Mouse (Mus musculus) lung, embryonic 16.5 days (tissue): Measurements from ENCODE around the gene Cpa5. TPM values are rescaled to one million over a fixed set of nuclear protein-coding genes. Genes with fewer than 3 reads are reported as not detected.

Experiments used
- ATAC-seq: fragments of 200-750 bp; cut with Nextera tagmentation; 2 replicates; pipeline ENCODE4 v1.8.0; 2017; ENCODE audit warnings: low read depth, mild to moderate bottlenecking, moderate library complexity
- H3K27ac ChIP-seq: fragments of 300-500 bp; sonication (generic); 2 replicates; pipeline ENCODE4 v1.5.1; 2014; ENCODE audit warnings: mild to moderate bottlenecking, control low read depth, low read length
- H3K27me3 ChIP-seq: fragments of 300-500 bp; sonication (generic); 2 replicates; pipeline ENCODE4 v1.6.1; 2014; ENCODE audit warnings: low read depth, low read length, mixed read lengths; ENCODE audit not compliant: control insufficient read depth, insufficient read depth
- H3K36me3 ChIP-seq: fragments of 300-500 bp; sonication (generic); 2 replicates; pipeline ENCODE4 v1.6.1; 2014; ENCODE audit warnings: low read length; ENCODE audit not compliant: control insufficient read depth, insufficient read depth
- H3K4me1 ChIP-seq: fragments of 300-500 bp; sonication (generic); replicated peaks from 2 replicates; pipeline ENCODE4 v1.6.1; 2014; ENCODE audit warnings: low read length, mixed read lengths; ENCODE audit not compliant: control insufficient read depth, insufficient read depth
- H3K4me2 ChIP-seq: fragments of 300-500 bp; sonication (generic); 2 replicates; pipeline ENCODE4 v1.6.1; 2014; ENCODE audit warnings: low read depth, low read length, control low read depth
- H3K4me3 ChIP-seq: fragments of 300-500 bp; sonication (generic); 2 replicates; pipeline ENCODE4 v1.5.1; 2014; ENCODE audit warnings: mild to moderate bottlenecking, low read length, control low read depth
- H3K9ac ChIP-seq: fragments of 300-500 bp; sonication (generic); 2 replicates; pipeline ENCODE4 v1.6.1; 2014; ENCODE audit warnings: low read length, control low read depth
- H3K9me3 ChIP-seq: fragments of 300-500 bp; sonication (generic); 2 replicates; pipeline ENCODE4 v1.6.1; 2016; ENCODE audit warnings: low read length; ENCODE audit not compliant: control insufficient read depth
- WGBS: fragments of 180-500 bp; shearing (Covaris S2); extraction: QIAGEN DNeasy Blood & Tissue Kit; methylation state at CpG from one replicate; pipeline ENCODE4 v1.1.7; 2014; 5-methylcytosine and 5-hydroxymethylcytosine counted together
- polyA plus RNA-seq: library from polyadenylated mRNA; unstranded; fragments of >200 nt; fragmentation: Nextera tagmentation; extraction: Ambion mirVana; gene quantifications from 2 replicates; pipeline ENCODE4 v1.2.1, GENCODE M21; 2015

Gene Cpa5
- polyA plus RNA-seq = 0.33 TPM in 1 of 2 replicates, not detected in the other

- no peak within 1 kb of the TSS for H3K9ac ChIP-seq
- no peak within 1 kb of the TSS for H3K4me3 ChIP-seq
- no peaks in the 10 kb centered on the region for H3K4me1 ChIP-seq
- no peaks in the 10 kb centered on the region for H3K27me3 ChIP-seq
- 97% methylated on average over 7 of the region's 7 CpGs for WGBS
- no peak within 1 kb of the TSS for H3K27ac ChIP-seq
- no peak for ATAC-seq
- no peaks in the 10 kb centered on the region for H3K9me3 ChIP-seq
- no peaks in the 10 kb centered on the region for H3K36me3 ChIP-seq
- no peak within 1 kb of the TSS for H3K4me2 ChIP-seq
Measured at GRCm38 (mm10) chr6:30610710-30611109, at the start of gene Cpa5. TSS of gene Cpa5 (plus strand) at chr6:30611010.

DNA sequence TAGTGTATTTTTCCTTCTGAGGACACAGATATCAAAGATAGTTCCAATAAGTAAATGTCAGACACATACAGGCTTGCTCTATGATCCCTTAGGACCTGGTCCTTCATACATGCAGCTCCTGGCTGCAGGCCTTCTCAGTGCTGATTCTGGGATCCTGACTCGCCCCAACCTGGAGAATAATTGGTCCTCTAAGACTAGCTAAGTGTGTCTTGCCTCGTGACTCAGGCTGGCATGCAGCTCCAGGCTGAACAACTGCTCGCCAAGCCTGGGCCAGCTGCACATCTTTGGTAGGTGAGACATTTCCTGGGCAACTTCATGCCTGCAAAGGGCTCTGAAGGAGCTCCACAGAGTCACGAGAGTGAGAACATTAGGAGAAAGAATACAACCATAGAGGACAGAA lies 48.7 kb upstream of the Cpa5 start:
- WGBS = 65% methylated on average over 4 of the region's 4 CpGs
- no peak overlapping the region for H3K4me2 ChIP-seq
- ATAC-seq = no peak

GRCm38 (mm10) chr6:30563575-30563974 lies 47.2 kb upstream of the Cpa5 start:
- Histone ChIP-seq H3K27ac (no peak overlapping the region), H3K9me3 (no peaks in the 10 kb centered on the region), H3K4me2 (no peak overlapping the region), H3K4me1 (no peaks in the 10 kb centered on the region), H3K36me3 (no peaks in the 10 kb centered on the region), H3K4me3 (no peak overlapping the region), H3K27me3 (no peaks in the 10 kb centered on the region), H3K9ac (no peak overlapping the region)
- 57% methylated on average over 6 of the region's 6 CpGs for WGBS
- ATAC-seq = no peak

More for the DNA sequence above, 48.7 kb upstream of the Cpa5 start:
- H3K9me3 ChIP-seq = no peaks in the 10 kb centered on the region
- no peaks in the 10 kb centered on the region for H3K4me1 ChIP-seq
- H3K4me3 ChIP-seq = no peak overlapping the region
- H3K9ac ChIP-seq = no peak overlapping the region
- H3K36me3 ChIP-seq = no peaks in the 10 kb centered on the region
- no peak overlapping the region for H3K27ac ChIP-seq
- no peaks in the 10 kb centered on the region for H3K27me3 ChIP-seq

- no peaks in the 10 kb centered on the region for H3K27me3 ChIP-seq
- no peaks in the 10 kb centered on the region for H3K4me1 ChIP-seq
- no peak overlapping the region for H3K27ac ChIP-seq
- no peaks in the 10 kb centered on the region for H3K36me3 ChIP-seq
- H3K9ac ChIP-seq = no peak overlapping the region
- H3K4me3 ChIP-seq = no peak overlapping the region
- 81% methylated on average over 6 of the region's 6 CpGs for WGBS
- no peak for ATAC-seq
- H3K4me2 ChIP-seq = no peak overlapping the region
- no peaks in the 10 kb centered on the region for H3K9me3 ChIP-seq
Measured at GRCm38 (mm10) chr6:30564051-30564450, 46.8 kb upstream of the Cpa5 start.

GRCm38 (mm10) chr6:30568069-30568468 lies 42.7 kb upstream of the Cpa5 start, which contains the start of gene Cpa4:
TSS of gene Cpa4 (plus strand) at chr6:30568369.
- ATAC-seq = no peak
- no peaks in the 10 kb centered on the region for H3K9me3 ChIP-seq
- no peaks in the 10 kb centered on the region for H3K27me3 ChIP-seq
- peaks cover 2% of the 10 kb centered on the region; the same call in 1 of the 2 replicates for H3K4me1 ChIP-seq
- whole genome bisulfite sequencing = 58% methylated on average over 5 of the region's 5 CpGs
- H3K4me3 ChIP-seq = no peak within 1 kb of the TSS
- no peaks in the 10 kb centered on the region for H3K36me3 ChIP-seq
- no peak within 1 kb of the TSS for H3K27ac ChIP-seq
- H3K9ac ChIP-seq = no peak within 1 kb of the TSS
- H3K4me2 ChIP-seq = no peak within 1 kb of the TSS

DNA sequence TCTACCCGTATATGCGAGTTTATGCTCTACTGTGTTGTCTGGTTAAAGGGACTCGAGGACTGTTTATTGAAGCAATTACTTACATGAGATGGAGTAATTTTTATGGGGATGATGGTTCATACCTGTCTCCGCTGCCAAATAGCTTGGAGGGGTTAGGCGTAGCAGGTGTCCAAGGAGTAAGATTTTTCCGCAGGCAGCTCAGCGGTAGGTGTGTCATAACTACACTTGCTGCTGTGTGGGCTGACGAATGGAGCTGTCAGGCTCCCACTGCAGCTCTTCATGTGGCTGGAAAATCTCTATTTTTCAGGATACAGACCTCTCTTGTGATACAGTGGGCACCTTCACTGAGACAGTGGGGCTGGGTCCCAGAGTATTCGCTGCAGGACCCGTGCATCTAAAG lies 41.5 kb upstream of the Cpa5 start:
- H3K27me3 ChIP-seq = no peaks in the 10 kb centered on the region
- no peaks in the 10 kb centered on the region for H3K36me3 ChIP-seq
- no peak overlapping the region for H3K4me3 ChIP-seq
- H3K9ac ChIP-seq = no peak overlapping the region
- 79% methylated on average over 10 of the region's 10 CpGs for WGBS
- H3K4me2 ChIP-seq = no peak overlapping the region
- H3K4me1 ChIP-seq = peaks cover 3% of the 10 kb centered on the region; the same call in 1 of the 2 replicates
- no peaks in the 10 kb centered on the region for H3K9me3 ChIP-seq
- H3K27ac ChIP-seq = no peak overlapping the region
- no peak for ATAC-seq

GRCm38 (mm10) chr6:30570012-30570411 lies 40.8 kb upstream of the Cpa5 start:
- no peaks in the 10 kb centered on the region for H3K27me3 ChIP-seq
- 81% methylated on average over 5 of the region's 5 CpGs for WGBS
- H3K36me3 ChIP-seq = no peaks in the 10 kb centered on the region
- H3K27ac ChIP-seq = no peak overlapping the region
- H3K4me1 ChIP-seq = peaks cover 3% of the 10 kb centered on the region; the same call in 1 of the 2 replicates
- H3K4me2 ChIP-seq = no peak overlapping the region
- no peak overlapping the region for H3K4me3 ChIP-seq
- H3K9ac ChIP-seq = no peak overlapping the region
- ATAC-seq = no peak
- no peaks in the 10 kb centered on the region for H3K9me3 ChIP-seq

- Histone ChIP-seq H3K36me3 (no peaks in the 10 kb centered on the region), H3K9me3 (no peaks in the 10 kb centered on the region), H3K27me3 (no peaks in the 10 kb centered on the region), H3K4me3 (no peak overlapping the region), H3K27ac (no peak overlapping the region), H3K4me1 (peaks cover 3% of the 10 kb centered on the region; the same call in 1 of the 2 replicates), H3K4me2 (no peak overlapping the region), H3K9ac (no peak overlapping the region)
- WGBS = 35% methylated on average over 20 of the region's 20 CpGs
- ATAC-seq = peak; percentile 85
Measured at GRCm38 (mm10) chr6:30572456-30573311, 38.1 kb upstream of the Cpa5 start.

- H3K4me1 ChIP-seq = peaks cover 3% of the 10 kb centered on the region; the same call in 1 of the 2 replicates
Measured at GRCm38 (mm10) chr6:30573380-30573779, 37.4 kb upstream of the Cpa5 start.

More at GRCm38 (mm10) chr6:30573380-30573779, 37.4 kb upstream of the Cpa5 start:
- H3K27ac ChIP-seq = no peak overlapping the region
- no peaks in the 10 kb centered on the region for H3K36me3 ChIP-seq
- H3K9me3 ChIP-seq = no peaks in the 10 kb centered on the region
- no peak for ATAC-seq
- H3K4me3 ChIP-seq = no peak overlapping the region
- 57% methylated on average over 5 of the region's 5 CpGs for WGBS
- no peaks in the 10 kb centered on the region for H3K27me3 ChIP-seq
- no peak overlapping the region for H3K4me2 ChIP-seq
- H3K9ac ChIP-seq = no peak overlapping the region
